Mouse (Mus musculus) lung, postnatal 14 days (tissue): ENCODE measurements at regions not wholly inside any gene's neighbourhood (a gene's known extent, or its start where the extent isn't known, plus 50 kb on each side); places are given as distances from the start of the nearest gene placed in this dataset.
"Not testable (repeated sequence)": the region's sequence is repeated elsewhere in the genome, so short reads cannot be mapped to it uniquely, and the experiment has no call there.

Experiments used
- DNase-seq: peaks from one replicate; pipeline ENCODE4 v3.0.0; 2021

GRCm38 (mm10) chr4:21464456-21464855 lies 221.3 kb downstream of the Prdm13 start:
- no peak for DNase-seq

DNA sequence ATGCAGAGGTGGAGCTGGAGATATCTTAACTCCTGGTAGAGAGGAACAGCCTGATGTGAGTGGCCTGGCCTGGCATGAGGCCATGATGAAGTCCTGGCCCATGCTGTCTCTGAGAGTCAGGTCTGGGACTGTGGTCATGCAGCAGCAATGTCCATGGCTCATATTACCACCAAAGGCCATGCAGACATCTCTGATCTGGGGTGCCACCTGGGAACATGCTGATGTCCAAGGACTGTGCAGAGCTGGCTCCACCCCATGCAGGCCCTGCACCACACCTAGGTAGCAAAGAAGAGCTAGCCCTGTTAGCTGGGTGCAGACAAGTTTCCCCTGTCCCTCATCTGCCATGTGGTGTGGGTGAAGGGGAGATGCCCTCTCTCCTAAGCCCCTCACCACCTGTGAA lies 244.5 kb downstream of the Prdm13 start:
- no peak for DNase-seq

DNA sequence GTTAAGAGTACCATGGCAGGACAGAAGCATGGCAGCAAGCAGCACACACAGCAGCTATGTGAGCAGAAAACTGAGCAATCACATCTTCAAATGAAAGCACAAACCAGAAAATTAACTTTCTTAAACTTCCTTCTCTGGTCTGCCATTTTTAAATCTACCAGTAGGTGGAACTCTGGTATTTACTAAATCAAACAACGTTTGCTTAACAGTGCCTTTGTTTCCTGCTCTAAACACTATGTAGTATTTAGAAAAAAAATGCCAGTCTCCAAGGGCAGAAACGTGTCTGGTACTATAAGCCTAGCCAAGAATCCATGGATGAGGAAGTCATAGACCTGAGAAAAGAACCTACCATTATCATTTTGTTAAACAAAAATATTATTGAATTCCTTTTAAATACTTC lies 249.1 kb downstream of the Prdm13 start:
- no peak for DNase-seq

- no peak for DNase-seq
Observed at GRCm38 (mm10) chr4:21407850-21408249, 277.9 kb downstream of the Prdm13 start.

DNA sequence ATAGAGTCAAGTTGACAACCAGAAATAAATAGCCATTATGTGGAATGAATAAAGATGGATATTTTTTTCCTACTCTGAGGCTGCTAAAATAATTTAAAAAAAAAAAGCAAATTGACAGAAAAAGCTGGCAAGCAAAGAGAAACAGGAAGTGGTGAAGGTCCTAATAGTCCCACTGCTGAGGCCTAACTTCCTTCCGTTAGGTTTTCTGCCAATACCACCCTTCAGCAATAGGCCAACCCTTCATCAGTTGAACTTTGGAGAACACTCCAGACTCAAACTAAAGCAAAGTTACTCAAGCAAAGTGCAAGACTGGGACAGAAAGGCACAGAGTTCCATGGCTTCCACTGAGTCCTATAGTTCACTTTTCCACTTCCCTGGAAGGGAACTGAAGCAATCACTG lies 316.4 kb downstream of the Prdm13 start:
- DNase-seq, result no peak

- peak; percentile 5 for DNase-seq
Observed at GRCm38 (mm10) chr4:21368234-21369021, 317.3 kb downstream of the Prdm13 start.

GRCm38 (mm10) chr4:21321769-21322168 lies 364.0 kb downstream of the Prdm13 start:
- no peak for DNase-seq

DNA sequence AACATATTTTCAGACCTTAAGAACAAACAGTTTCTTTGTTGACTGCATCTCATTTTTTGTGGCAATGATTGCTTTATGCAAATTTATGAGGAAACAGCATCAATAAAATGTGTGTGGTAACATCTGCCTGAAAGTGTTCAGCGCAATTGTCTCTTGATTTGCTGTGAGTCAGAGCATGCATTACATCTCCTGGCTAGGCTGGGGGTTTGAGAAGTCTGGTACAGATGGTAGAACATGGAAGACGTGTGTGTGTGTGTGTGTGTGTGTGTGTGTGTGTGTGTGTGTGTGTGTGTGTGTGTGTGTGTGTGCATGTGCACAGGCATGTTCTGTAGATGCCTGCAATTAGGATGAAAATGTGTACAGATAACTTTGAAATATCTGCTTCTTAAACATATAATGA lies 376.5 kb downstream of the Prdm13 start:
- DNase-seq, result not testable (repeated sequence)

DNA sequence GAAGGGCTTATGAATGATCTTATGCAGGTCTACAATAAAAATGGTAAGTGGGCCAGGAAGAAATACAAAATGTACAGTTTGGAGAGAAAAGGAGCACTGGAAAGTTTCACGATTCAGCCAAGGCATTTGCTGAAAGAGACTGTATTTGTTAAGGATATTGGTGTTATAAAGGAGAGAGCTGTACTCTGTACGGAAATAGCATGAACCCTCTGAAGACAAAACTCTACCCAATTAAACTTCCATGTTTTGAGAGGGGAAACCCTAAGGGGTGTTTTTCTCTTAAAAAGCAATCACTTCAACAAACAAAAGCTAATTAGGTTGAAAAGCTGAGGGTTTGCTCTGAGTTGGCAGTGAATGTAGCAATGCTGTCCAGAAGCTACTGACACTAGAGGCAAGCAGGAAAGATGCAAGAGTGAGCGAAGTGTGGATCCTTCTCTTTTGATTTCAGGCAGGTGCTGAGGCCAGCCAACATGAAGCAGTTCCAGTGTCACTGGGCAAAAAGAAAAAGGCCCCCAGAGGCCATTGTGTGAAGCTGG lies 378.2 kb downstream of the Prdm13 start:
- no peak for DNase-seq

DNA sequence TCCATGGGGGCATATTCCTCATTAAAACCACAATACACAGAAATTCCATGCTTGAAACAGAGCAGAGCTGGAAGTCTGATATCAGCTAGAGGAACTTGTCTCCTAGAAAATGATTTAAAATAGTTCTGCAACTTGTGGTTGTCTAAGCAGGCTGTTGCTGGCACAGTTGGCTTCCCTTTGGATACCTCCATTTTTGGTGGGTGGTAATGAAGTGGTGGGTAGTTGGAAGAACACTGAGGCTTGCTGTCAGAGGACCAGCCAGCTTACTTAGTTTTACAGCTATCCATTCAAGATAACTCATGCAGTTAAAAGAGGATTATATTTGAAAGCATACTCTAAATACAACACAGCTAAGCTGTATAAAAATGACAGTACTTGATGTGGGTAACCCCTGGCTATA lies 385.6 kb downstream of the Prdm13 start:
- no peak for DNase-seq

DNA sequence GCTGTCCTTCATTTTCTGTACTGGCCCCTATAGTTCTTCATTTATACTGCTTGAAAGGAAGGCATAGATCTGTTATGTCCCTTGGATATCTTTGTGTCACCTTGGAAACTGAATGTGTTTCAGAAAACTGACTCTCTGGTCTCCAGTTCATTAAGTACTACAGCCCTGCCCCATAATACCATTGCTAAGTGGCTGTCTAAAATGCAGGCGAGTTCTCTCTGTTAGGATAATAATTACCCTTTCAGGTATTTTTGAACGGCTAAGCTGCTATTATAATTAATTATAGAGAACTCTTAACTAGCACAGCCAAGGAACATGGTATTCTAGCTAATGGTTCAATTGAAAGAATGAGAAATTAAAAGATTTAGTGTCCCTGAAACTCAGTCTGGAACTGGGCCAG lies 418.5 kb downstream of the Prdm13 start:
- DNase-seq, result no peak

GRCm38 (mm10) chr4:21266886-21267285 lies 418.9 kb downstream of the Prdm13 start:
- no peak for DNase-seq

DNA sequence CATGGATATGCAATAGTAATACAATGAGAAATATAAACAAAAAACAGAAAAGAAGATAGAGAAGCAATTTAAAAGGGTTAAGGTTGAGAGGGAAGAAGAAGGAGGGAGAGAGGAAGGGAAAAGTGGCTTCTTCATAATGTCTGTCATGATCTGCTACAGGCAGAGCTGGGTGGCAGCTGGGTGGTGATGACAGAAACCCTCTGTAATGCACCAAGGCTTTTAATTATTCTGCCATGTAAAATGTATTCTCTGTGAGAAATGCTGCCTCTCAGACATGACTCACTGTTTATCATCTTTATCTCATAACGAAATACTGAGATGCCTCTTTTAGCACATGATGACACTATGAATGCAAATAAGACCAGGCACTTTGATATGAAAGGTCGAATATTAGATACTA lies 435.4 kb downstream of the Prdm13 start:
- DNase-seq, result no peak

DNA sequence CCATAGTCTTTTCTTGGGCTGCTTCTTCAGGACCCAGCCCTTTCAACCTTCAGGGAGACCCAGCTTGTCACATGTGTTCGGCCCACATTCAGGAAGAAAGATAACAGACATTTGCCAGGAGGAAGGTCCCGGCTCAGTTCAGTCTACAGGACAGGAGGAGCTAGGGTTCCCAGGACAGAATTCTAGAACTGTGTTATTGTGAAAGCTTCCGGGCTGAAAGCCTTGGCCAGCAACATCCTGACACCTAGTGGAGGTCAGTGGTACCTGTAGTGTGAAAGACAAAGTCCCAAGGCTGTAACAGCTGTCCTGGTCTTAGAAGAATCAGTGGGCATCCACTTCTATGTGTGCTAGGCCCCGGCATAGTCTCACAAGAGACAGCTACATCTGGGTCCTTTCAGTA lies 463.1 kb downstream of the Prdm13 start:
- peak; percentile 11 for DNase-seq

GRCm38 (mm10) chr4:21207617-21208016 lies 478.1 kb downstream of the Prdm13 start:
- DNase-seq, result no peak

DNA sequence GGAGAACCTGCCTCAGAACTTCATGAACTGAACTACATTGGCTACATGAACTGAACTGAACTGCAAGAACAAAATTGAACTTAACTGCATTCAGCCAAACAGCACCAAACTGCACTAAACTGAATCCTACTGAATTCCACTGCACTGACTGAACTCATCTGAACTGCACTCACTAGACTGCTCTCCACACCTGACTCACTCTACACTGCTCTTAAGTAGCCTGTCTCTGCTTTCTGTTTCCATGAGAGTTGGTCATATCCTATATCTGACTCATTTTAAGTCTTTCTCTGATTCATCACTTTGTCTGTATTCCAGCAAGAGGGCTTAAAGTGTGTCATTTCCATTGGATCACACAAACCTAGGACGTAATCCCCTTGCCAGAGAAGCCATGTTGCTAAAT lies 490.1 kb downstream of the Prdm13 start:
- no peak for DNase-seq

GRCm38 (mm10) chr4:21173789-21174188 lies 512.0 kb downstream of the Prdm13 start:
- DNase-seq, result no peak

DNA sequence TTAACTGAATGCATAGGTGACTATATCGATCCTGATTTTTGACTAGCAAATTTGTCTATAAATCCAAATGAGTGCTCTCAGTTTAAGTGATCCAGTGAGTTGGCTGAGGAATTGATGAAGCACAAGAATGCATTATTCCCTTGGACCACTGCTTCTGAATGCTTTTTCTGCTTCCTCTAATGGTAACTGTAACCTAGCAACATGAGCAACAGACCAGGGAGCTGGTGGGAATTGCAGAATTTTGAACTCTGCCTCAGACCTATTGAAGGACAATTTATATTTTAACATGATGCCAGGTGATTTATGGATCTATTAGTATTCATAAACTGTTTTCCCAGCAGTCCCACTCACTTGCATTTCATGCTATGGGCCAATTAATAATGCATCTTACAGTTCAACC lies 512.7 kb downstream of the Prdm13 start:
- no peak for DNase-seq

- DNase-seq, result no peak
Observed at GRCm38 (mm10) chr4:21170734-21171133, 515.0 kb downstream of the Prdm13 start.

DNA sequence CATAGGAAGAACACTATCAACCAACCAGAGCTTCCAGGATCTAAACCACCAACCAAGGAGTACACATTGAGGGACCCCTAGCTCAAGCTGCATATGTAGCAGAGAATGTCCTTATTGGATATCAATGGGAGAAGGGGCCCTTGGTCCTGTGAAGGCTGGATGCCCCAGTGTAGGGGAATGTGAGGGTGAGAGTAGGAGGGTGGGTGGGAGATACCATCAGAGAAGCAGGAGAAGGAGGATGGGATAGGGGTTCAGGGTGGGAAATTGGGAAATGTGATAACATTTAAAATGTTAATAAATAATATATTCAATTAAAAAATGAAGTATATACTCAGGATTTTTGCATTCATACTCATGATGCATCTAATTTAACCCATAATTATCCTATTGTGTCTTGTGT lies 523.6 kb downstream of the Prdm13 start:
- no peak for DNase-seq

DNA sequence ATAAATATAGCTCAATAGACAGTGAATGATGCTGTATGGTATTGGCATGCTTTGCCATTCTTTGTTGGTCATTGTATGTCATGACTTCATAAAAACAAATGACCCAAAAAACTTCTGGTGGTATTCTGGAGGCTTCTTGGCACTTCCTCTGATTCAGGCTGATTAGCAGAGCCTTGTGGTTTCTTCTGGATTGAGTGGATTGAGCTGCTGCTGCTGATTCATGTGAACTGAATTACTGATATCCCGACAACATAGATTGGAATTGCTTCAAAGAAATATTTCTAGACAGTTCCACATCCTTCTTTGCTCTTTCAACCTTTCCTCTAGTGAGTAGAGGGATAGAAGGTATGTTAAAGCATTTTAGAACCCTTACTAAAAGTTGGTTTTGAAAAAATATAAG lies 559.9 kb downstream of the Prdm13 start:
- DNase-seq, result no peak

DNA sequence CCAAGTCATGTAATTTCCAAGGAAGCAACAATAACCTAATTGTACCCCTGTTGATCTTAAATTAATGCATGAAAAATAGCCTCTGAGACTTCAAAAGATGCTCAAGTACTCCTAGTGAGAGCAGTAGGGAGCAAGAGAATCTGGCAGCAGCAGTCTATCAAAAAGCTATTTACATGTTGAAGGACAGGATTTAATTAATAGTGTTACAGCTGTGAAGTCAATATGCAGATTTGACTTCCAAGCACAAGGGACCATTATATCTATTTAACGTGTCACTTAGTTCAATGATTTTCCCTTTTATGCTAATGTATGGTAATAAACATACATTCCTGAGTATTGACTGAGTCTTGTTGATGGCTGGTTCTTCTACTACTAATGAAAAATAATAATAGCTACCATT lies 590.0 kb downstream of the Prdm13 start:
- no peak for DNase-seq

DNA sequence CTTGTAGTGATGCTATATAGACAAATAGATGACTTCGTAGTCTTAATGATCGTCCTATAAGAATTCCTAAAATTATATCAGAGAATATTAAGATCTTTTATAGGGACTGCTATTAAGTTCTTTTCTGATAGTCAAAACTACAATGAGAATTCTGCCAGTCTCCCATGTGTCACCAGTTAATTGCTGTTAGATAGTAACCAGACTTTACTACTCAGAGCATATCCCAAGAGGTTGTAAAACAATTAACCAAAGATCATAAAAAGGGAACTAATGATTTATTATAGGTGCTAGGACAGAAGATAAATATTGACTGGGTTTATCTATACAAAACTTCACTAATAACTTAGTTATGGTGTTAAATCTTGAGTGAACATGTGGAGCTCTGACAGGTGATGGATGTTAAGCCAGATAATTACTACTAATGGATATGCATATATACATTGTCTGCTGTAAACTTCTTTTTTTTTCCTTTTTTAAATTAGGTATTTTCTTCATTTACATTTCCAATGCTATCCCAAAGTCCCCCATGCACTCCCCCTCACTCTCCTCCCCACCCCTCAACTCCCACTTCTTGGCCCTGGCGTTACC lies 615.5 kb downstream of the Prdm13 start:
- no peak for DNase-seq
